Mouse (Mus musculus): Measurements from ENCODE around the gene Mtfr2. TPM values are rescaled to one million over a fixed set of nuclear protein-coding genes. Genes with fewer than 3 reads are reported as not detected.
A peak's percentile ranks its signal among the peaks of the same experiment; 100 is the strongest.

Gene Mtfr2
- total and polyA plus RNA-seq, 2 experiments from 2014 or later = 0.47 to 0.57 TPM

DNA sequence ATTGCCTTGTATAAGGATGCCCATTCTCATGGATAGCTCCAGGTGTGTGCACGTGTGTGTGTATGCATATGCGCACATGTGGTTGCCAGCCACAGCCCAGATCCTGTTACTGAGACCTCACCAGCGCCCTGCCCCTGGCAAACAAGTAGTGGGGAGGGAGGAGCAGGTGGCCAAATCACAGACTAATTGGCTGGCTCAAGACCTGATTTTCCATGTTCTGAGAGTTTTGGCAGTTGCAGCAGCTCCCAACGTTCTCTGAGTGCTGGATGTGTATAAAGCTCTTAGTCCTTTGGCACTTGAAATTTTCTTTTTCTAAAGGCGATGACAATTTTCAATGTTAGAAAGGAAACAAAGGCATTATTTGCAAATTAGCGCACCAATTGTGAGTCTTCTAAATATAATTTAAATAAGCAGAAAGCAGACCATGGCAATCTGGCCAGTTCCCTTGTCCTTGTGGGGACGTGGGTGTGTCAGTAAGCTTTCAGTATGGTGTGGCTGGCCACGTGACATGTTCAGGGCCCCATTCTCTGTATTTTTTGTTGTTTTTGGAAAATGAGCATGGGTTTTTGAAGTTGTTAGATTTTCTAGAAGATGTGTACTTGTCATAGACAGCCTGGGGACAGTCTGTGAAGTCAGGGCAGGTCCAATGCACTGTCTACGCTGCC is 31.6 kb downstream of the Mtfr2 start:
- DNase-seq (peak; percentile 55), ATAC-seq (peak; percentile 25; the same call in 1 of the 2 replicates)
- TF ChIP-seq CTCF (IDR thresholded peaks at IDR 0.05; ENCODE audit: low read depth) = no peak
- WGBS = 52% methylated on average over 9 of the region's 9 CpGs
- Histone ChIP-seq H3K4me3 (ENCODE audit: low read depth, low read length) (no peak overlapping the region), H3K36me3 (ENCODE audit: insufficient read depth) (no peaks in the 10 kb centered on the region), H3K27me3 (ENCODE audit: insufficient read depth, low read length) (no peaks in the 10 kb centered on the region), H3K4me2 (ENCODE audit: low read depth) (no peak overlapping the region), H3K27ac (ENCODE audit: low read depth, low read length) (0 out of 2 replicates have a peak overlapping the region, but pooled peaks have one; percentile 5), H3K4me1 (ENCODE audit: insufficient read depth) (peaks cover 9% of the 10 kb centered on the region; the same call in 1 of the 2 replicates), H3K9ac (no peak overlapping the region), H3K9me3 (ENCODE audit: low read length) (no peaks in the 10 kb centered on the region)

GRCm38 (mm10) chr10:20380798-20381197 is 33.2 kb downstream of the Mtfr2 start:
- Histone ChIP-seq H3K4me1 (ENCODE audit: insufficient read depth) (peaks cover 9% of the 10 kb centered on the region; the same call in 1 of the 2 replicates), H3K4me3 (ENCODE audit: low read depth, low read length) (no peak overlapping the region), H3K9ac (no peak overlapping the region), H3K4me2 (ENCODE audit: low read depth) (no peak overlapping the region), H3K27me3 (ENCODE audit: insufficient read depth, low read length) (no peaks in the 10 kb centered on the region), H3K9me3 (ENCODE audit: low read length) (no peaks in the 10 kb centered on the region), H3K36me3 (ENCODE audit: insufficient read depth) (no peaks in the 10 kb centered on the region), H3K27ac (ENCODE audit: low read depth, low read length) (no peak overlapping the region; the same call in 1 of the 2 replicates)
- peak; percentile 85 for DNase-seq
- WGBS = 61% methylated on average over 3 of the region's 3 CpGs
- peak; percentile 89 for ATAC-seq
- TF ChIP-seq CTCF (IDR thresholded peaks at IDR 0.05; ENCODE audit: low read depth) = no peak

- peaks cover 9% of the 10 kb centered on the region; the same call in 1 of the 2 replicates for H3K4me1 ChIP-seq (ENCODE audit: insufficient read depth)
- DNase-seq = no peak
- H3K27me3 ChIP-seq (ENCODE audit: insufficient read depth, low read length) = no peaks in the 10 kb centered on the region
- no peak overlapping the region for H3K27ac ChIP-seq (ENCODE audit: low read depth, low read length)
- no peak overlapping the region for H3K4me2 ChIP-seq (ENCODE audit: low read depth)
- no peak for ATAC-seq
- H3K9ac ChIP-seq = no peak overlapping the region
- no peaks in the 10 kb centered on the region for H3K9me3 ChIP-seq (ENCODE audit: low read length)
- H3K4me3 ChIP-seq (ENCODE audit: low read depth, low read length) = no peak overlapping the region
- TF ChIP-seq CTCF (IDR thresholded peaks at IDR 0.05; ENCODE audit: low read depth) = no peak
- no peaks in the 10 kb centered on the region for H3K36me3 ChIP-seq (ENCODE audit: insufficient read depth)
- WGBS = 84% methylated on average over 3 of the region's 3 CpGs
Measured at GRCm38 (mm10) chr10:20381352-20381751, 33.8 kb downstream of the Mtfr2 start.

DNA sequence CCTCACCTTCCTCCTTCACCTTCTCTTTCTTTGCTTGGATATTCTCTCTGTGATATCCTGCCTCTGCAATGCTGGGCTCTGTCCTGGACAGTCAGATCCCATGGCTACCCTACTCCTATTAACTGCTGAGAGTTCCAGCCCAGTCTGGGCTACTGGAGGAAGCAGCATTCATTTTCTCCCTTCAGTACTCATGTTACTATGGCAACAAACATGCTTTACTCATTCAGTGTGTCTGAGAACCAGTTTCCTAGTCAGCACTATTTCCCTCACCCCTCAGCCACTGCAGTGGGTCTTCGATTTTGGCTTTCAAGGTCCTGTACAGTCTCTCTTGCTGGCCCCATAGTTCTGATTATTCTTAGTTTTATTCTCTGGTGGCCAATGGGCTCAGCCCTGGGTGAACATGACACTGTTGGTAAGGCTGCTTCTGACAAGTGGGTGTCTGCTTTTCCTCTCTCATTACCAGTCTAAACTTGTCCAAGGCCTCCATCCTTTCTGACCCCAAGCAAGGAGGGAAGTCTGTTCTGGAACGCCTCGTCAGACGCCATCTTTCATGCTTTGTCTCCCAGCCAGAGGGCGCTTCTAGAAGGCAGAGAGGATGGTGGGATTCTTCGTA is 35.3 kb downstream of the Mtfr2 start:
- Histone ChIP-seq H3K36me3 (ENCODE audit: insufficient read depth) (no peaks in the 10 kb centered on the region), H3K4me3 (ENCODE audit: low read depth, low read length) (no peak overlapping the region), H3K4me2 (ENCODE audit: low read depth) (no peak overlapping the region), H3K4me1 (ENCODE audit: insufficient read depth) (peaks cover 9% of the 10 kb centered on the region; the same call in 1 of the 2 replicates), H3K27ac (ENCODE audit: low read depth, low read length) (peak overlapping the region; percentile 40; the same call in 1 of the 2 replicates), H3K9ac (no peak overlapping the region), H3K27me3 (ENCODE audit: insufficient read depth, low read length) (no peaks in the 10 kb centered on the region), H3K9me3 (ENCODE audit: low read length) (no peaks in the 10 kb centered on the region)
- WGBS = 70% methylated on average over 6 of the region's 6 CpGs
- 0 out of 2 replicates have a peak, but pooled peaks have one; percentile 7 for TF ChIP-seq CTCF (IDR thresholded peaks at IDR 0.05; ENCODE audit: low read depth)
- DNase-seq (peak; percentile 61), ATAC-seq (peak; percentile 79)

- no peak for TF ChIP-seq CTCF (IDR thresholded peaks at IDR 0.05; ENCODE audit: low read depth)
- Histone ChIP-seq H3K36me3 (ENCODE audit: insufficient read depth) (no peaks in the 10 kb centered on the region), H3K9ac (no peak overlapping the region), H3K27ac (ENCODE audit: low read depth, low read length) (no peak overlapping the region), H3K4me2 (ENCODE audit: low read depth) (no peak overlapping the region), H3K4me1 (ENCODE audit: insufficient read depth) (no peaks in the 10 kb centered on the region), H3K4me3 (ENCODE audit: low read depth, low read length) (no peak overlapping the region), H3K9me3 (ENCODE audit: low read length) (no peaks in the 10 kb centered on the region), H3K27me3 (ENCODE audit: insufficient read depth, low read length) (no peaks in the 10 kb centered on the region)
- no peak for DNase-seq
- ATAC-seq = no peak
- WGBS = 61% methylated on average over 3 of the region's 3 CpGs
Measured at GRCm38 (mm10) chr10:20390568-20390967, 43.0 kb downstream of the Mtfr2 start.

- no peak for ATAC-seq
- no peak for DNase-seq
Measured at GRCm38 (mm10) chr10:20394815-20395214, 47.2 kb downstream of the Mtfr2 start.

GRCm38 (mm10) chr10:20395778-20396177 is 48.2 kb downstream of the Mtfr2 start:
- H3K4me3 ChIP-seq (ENCODE audit: low read depth, low read length) = no peak overlapping the region
- ATAC-seq = no peak
- WGBS = 94% methylated on average over 3 of the region's 3 CpGs
- no peaks in the 10 kb centered on the region for H3K27me3 ChIP-seq (ENCODE audit: insufficient read depth, low read length)
- H3K9me3 ChIP-seq (ENCODE audit: low read length) = no peaks in the 10 kb centered on the region
- no peak overlapping the region for H3K27ac ChIP-seq (ENCODE audit: low read depth, low read length)
- H3K4me1 ChIP-seq (ENCODE audit: insufficient read depth) = no peaks in the 10 kb centered on the region
- no peak for DNase-seq
- no peak overlapping the region for H3K9ac ChIP-seq
- H3K4me2 ChIP-seq (ENCODE audit: low read depth) = no peak overlapping the region
- no peak for TF ChIP-seq CTCF (IDR thresholded peaks at IDR 0.05; ENCODE audit: low read depth)
- no peaks in the 10 kb centered on the region; the same call in 1 of the 2 replicates for H3K36me3 ChIP-seq (ENCODE audit: insufficient read depth)

More at GRCm38 (mm10) chr10:20394815-20395214, 47.2 kb downstream of the Mtfr2 start:
- Histone ChIP-seq H3K4me2 (ENCODE audit: low read depth) (no peak overlapping the region), H3K9ac (no peak overlapping the region), H3K27ac (ENCODE audit: low read depth, low read length) (no peak overlapping the region), H3K4me3 (ENCODE audit: low read depth, low read length) (no peak overlapping the region), H3K4me1 (ENCODE audit: insufficient read depth) (no peaks in the 10 kb centered on the region), H3K9me3 (ENCODE audit: low read length) (no peaks in the 10 kb centered on the region), H3K36me3 (ENCODE audit: insufficient read depth) (no peaks in the 10 kb centered on the region), H3K27me3 (ENCODE audit: insufficient read depth, low read length) (no peaks in the 10 kb centered on the region)
- WGBS = 72% methylated on average over 5 of the region's 5 CpGs
- TF ChIP-seq CTCF (IDR thresholded peaks at IDR 0.05; ENCODE audit: low read depth) = no peak
